Mouse (Mus musculus): ENCODE data around the gene Cyren. TPM values are rescaled to one million over a fixed set of nuclear protein-coding genes. Genes with fewer than 3 reads are reported as not detected.

The Cyren gene
- polyA plus RNA-seq, 1 experiment = 9.1 TPM

- no peak for DNase-seq (ENCODE audit: low spot score)
Measured at GRCm38 (mm10) chr6:34867301-34867994, 10.4 kb downstream of the Cyren start.

- no peak for DNase-seq (ENCODE audit: low spot score)
Measured at GRCm38 (mm10) chr6:34866786-34867185, 11.1 kb downstream of the Cyren start.

- DNase-seq (ENCODE audit: low spot score) = no peak
Measured at GRCm38 (mm10) chr6:34865711-34866593, 11.9 kb downstream of the Cyren start.

GRCm38 (mm10) chr6:34865213-34865612, 12.6 kb downstream of the Cyren start:
- DNase-seq (ENCODE audit: low spot score) = no peak

GRCm38 (mm10) chr6:34863786-34864514, 13.9 kb downstream of the Cyren start:
- no peak for DNase-seq (ENCODE audit: low spot score)

- DNase-seq (ENCODE audit: low spot score) = peak; percentile 44
Measured at GRCm38 (mm10) chr6:34862791-34863403, 15.0 kb downstream of the Cyren start, which contains the start of gene Tmem140. Gene Tmem140 (plus strand): TSS chr6:34863146.

GRCm38 (mm10) chr6:34862381-34862780, 15.5 kb downstream of the Cyren start:
- DNase-seq (ENCODE audit: low spot score) = no peak

- DNase-seq (ENCODE audit: low spot score) = no peak
Measured at GRCm38 (mm10) chr6:34861546-34862053, 16.3 kb downstream of the Cyren start.

- no peak for DNase-seq (ENCODE audit: low spot score)
Measured at GRCm38 (mm10) chr6:34832352-34832751, 45.5 kb downstream of the Cyren start.

GRCm38 (mm10) chr6:34824406-34824805, 53.5 kb downstream of the Cyren start:
- no peak for DNase-seq (ENCODE audit: low spot score)

Other genes with a start within 250 kb of the Cyren start
- 11.2 and 13.2 TPM in 2 replicates for gene Agbl3, start 97.6 kb downstream of the Cyren start, polyA plus RNA-seq (2012; rRNA removed)
- 18.3 and 19.8 TPM in 2 replicates for gene Tmem140, start 14.9 kb downstream of the Cyren start, polyA plus RNA-seq (2012; rRNA removed)
- gene Wdr91, start 32.8 kb upstream of the Cyren start, polyA plus RNA-seq (2012; rRNA removed) = 12.7 and 13.6 TPM in 2 replicates
- gene Stra8, start 42.1 kb upstream of the Cyren start, polyA plus RNA-seq (2012; rRNA removed) = not detected in 2 replicates
- gene Slc23a4, start 110.3 kb upstream of the Cyren start, polyA plus RNA-seq (2012; rRNA removed) = 0.66 and 1.5 TPM in 2 replicates